Mouse (Mus musculus): ENCODE results near the gene Spocd1.

- no peak for TF ChIP-seq ZNF384 (IDR thresholded peaks at IDR 0.05; ENCODE audit: low read depth, low read length)
- no peak for TF ChIP-seq CHD2 (IDR thresholded peaks at IDR 0.05; ENCODE audit: low read depth, low read length)
- no peak for TF ChIP-seq MAFK (IDR thresholded peaks at IDR 0.05; ENCODE audit: insufficient read depth, low read depth, low read length)
- no peak for TF ChIP-seq HCFC1 (IDR thresholded peaks at IDR 0.05; ENCODE audit: borderline replicate concordance, insufficient read depth, low read length)
These were observed 4.6 kb downstream of the Spocd1 start for GRCm38 (mm10) chr4:129933696-129934095.
